Comparison of ENCODE assay signal across 12 mouse cellular contexts in the genomic region with DNA sequence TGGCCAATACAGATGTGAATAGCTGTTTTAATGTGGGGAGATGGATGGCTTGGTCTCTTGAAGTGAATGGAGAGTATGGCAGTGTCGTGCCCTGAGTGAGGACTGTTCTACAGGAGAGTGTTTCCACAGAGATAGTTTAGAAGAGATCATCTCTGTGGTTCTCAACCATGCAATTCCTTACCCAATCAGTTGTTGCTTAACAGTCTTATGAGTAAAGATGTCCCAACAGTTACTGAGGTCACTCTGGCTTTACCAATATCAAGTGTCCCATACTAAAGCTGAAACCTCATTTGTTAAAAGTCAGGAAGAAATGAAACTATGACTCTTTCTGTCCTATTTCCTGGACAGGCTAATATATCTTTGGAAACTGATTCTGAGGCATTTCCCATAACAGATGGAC.
"Had no signal": no experiment of that assay in that cellular context is flagged by ENCODE, and none has a peak within 500 bp of the region (broad histone marks: within the 10 kb centered on the region; RNA-seq: fewer than 3 reads in every experiment).

No protein-coding gene starts in this region.

- H3K4me1 ChIP-seq: limb, embryonic 10.5 days; liver, embryonic 13.5 days; midbrain, embryonic 12.5 days had no signal

- H3K36me3 ChIP-seq: limb, embryonic 10.5 days; liver, embryonic 13.5 days; midbrain, embryonic 12.5 days had no signal

- H3K9ac ChIP-seq: liver, embryonic 13.5 days; midbrain, embryonic 12.5 days had no signal

- ATAC-seq: lung, postnatal 0 days had no signal

- H3K4me3 ChIP-seq: layer of hippocampus, adult 2 months; limb, embryonic 10.5 days; liver, embryonic 13.5 days; midbrain, embryonic 12.5 days had no signal

- H3K27ac ChIP-seq: layer of hippocampus, adult 2 months; limb, embryonic 10.5 days; liver, embryonic 13.5 days; midbrain, embryonic 12.5 days had no signal

- H3K4me2 ChIP-seq: liver, embryonic 13.5 days; midbrain, embryonic 12.5 days had no signal

- H3K9me3 ChIP-seq: limb, embryonic 10.5 days; liver, embryonic 13.5 days; midbrain, embryonic 12.5 days had no signal

- H3K27me3 ChIP-seq: liver, embryonic 13.5 days; midbrain, embryonic 12.5 days had no signal

- DNase-seq: kidney, adult 18-20 months; kidney, postnatal 10 days; kidney, postnatal 4 days; liver, embryonic 13.5 days; lung, adult 2 months; lung, postnatal 36 days; right cerebral cortex, postnatal 25 days; thymus, postnatal 4 days had no signal
